Comparison of ENCODE assay signal across 8 mouse cellular contexts in genomic region chr13:14040186-14040585, GRCm38 (mm10). TPM values are rescaled to one million over a fixed set of nuclear protein-coding genes. Genes with fewer than 3 reads are reported as not detected.
DNase-seq lines count a peak whose midpoint lies in the region; ATAC-seq and TF ChIP-seq lines count a peak whose summit lies in the region.

No protein-coding gene starts in this region.

- H3K27me3 ChIP-seq in kidney, embryonic 16.5 days (ENCODE audit: insufficient read depth, low read length): no peaks in the 10 kb centered on the region
- H3K27me3 ChIP-seq in heart, embryonic 11.5 days (ENCODE audit: control insufficient read depth, insufficient read depth, low read length): no peaks in the 10 kb centered on the region
- no peaks in the 10 kb centered on the region for H3K27me3 ChIP-seq in liver, embryonic 13.5 days
- no peaks in the 10 kb centered on the region for H3K27me3 ChIP-seq in thymus, adult 2 months (ENCODE audit: control insufficient read depth, insufficient read depth, low read length)

- peak overlapping the region; percentile 88 for H3K4me2 ChIP-seq in kidney, embryonic 16.5 days (replicated peaks; ENCODE audit: low read depth, low read length)
- H3K4me2 ChIP-seq in heart, embryonic 11.5 days: peak overlapping the region; percentile 92
- H3K4me2 ChIP-seq in liver, embryonic 13.5 days: peak overlapping the region; percentile 94

- no peak for DNase-seq in kidney, postnatal 10 days
- peak; percentile 21 for DNase-seq in ZHBTc4 (ENCODE audit: low read depth, low spot score)
- no peak for DNase-seq in liver, embryonic 13.5 days
- no peak for DNase-seq in c-Kit-positive CD71-positive TER-119-positive erythroid progenitor cells, embryonic 14.5 days (ENCODE audit: low spot score)
- no peak for DNase-seq in right cerebral cortex, adult 2 months (ENCODE audit: low spot score in 2 of 2)
- no peak for DNase-seq in thymus, adult 2 months

- peak; percentile 33; the same call in 1 of the 2 replicates for ATAC-seq in kidney, embryonic 16.5 days (ENCODE audit: low FRiP score, low TSS enrichment)
- ATAC-seq in heart, embryonic 11.5 days (replicated peaks; ENCODE audit: insufficient number of reproducible peaks, low FRiP score, low TSS enrichment): no peak
- no peak for ATAC-seq in liver, embryonic 13.5 days (ENCODE audit: low read depth)

- H3K36me3 ChIP-seq in kidney, embryonic 16.5 days (ENCODE audit: insufficient read depth, low read length): no peaks in the 10 kb centered on the region
- H3K36me3 ChIP-seq in heart, embryonic 11.5 days (ENCODE audit: control insufficient read depth, insufficient read depth, low read length): no peaks in the 10 kb centered on the region; the same call in 1 of the 2 replicates
- peaks cover 6% of the 10 kb centered on the region; the same call in 1 of the 2 replicates for H3K36me3 ChIP-seq in liver, embryonic 13.5 days
- no peaks in the 10 kb centered on the region for H3K36me3 ChIP-seq in thymus, adult 2 months (ENCODE audit: control insufficient read depth, insufficient read depth, low read length)

- peak overlapping the region; percentile 70 for H3K4me3 ChIP-seq in kidney, embryonic 16.5 days (ENCODE audit: low read length)
- peak overlapping the region; percentile 76 for H3K4me3 ChIP-seq in heart, embryonic 11.5 days (ENCODE audit: low read depth, low read length)
- peak overlapping the region; percentile 80 for H3K4me3 ChIP-seq in liver, embryonic 13.5 days (replicated peaks)
- no peak overlapping the region for H3K4me3 ChIP-seq in thymus, adult 2 months (ENCODE audit: control insufficient read depth, insufficient read depth, low read length)

- TF ChIP-seq CTCF in thymus, adult 2 months (IDR thresholded peaks at IDR 0.05; ENCODE audit: borderline replicate concordance, control insufficient read depth, extremely low read depth, insufficient read depth, low read length, poor library complexity): no peak

- peak overlapping the region; percentile 87 for H3K9ac ChIP-seq in kidney, embryonic 16.5 days (replicated peaks; ENCODE audit: low read length)
- peak overlapping the region; percentile 95 for H3K9ac ChIP-seq in heart, embryonic 11.5 days (ENCODE audit: low read depth, low read length)
- peak overlapping the region; percentile 88 for H3K9ac ChIP-seq in liver, embryonic 13.5 days

- no peaks in the 10 kb centered on the region for H3K9me3 ChIP-seq in kidney, embryonic 16.5 days (ENCODE audit: low read length)
- no peaks in the 10 kb centered on the region for H3K9me3 ChIP-seq in heart, embryonic 11.5 days (replicated peaks; ENCODE audit: control insufficient read depth, low read length)
- H3K9me3 ChIP-seq in liver, embryonic 13.5 days (replicated peaks): no peaks in the 10 kb centered on the region

- no peak for TF ChIP-seq POLR2A in thymus, adult 2 months (IDR thresholded peaks at IDR 0.05; ENCODE audit: control insufficient read depth, extremely low read depth, insufficient read depth, low read length, poor library complexity)

- peaks cover 15% of the 10 kb centered on the region for H3K4me1 ChIP-seq in kidney, embryonic 16.5 days (ENCODE audit: insufficient read depth, low read length)
- H3K4me1 ChIP-seq in heart, embryonic 11.5 days (ENCODE audit: control insufficient read depth, insufficient read depth, low read length): peaks cover 6% of the 10 kb centered on the region; the same call in 1 of the 2 replicates
- peaks cover 44% of the 10 kb centered on the region for H3K4me1 ChIP-seq in liver, embryonic 13.5 days (replicated peaks)
- H3K4me1 ChIP-seq in thymus, adult 2 months (replicated peaks; ENCODE audit: control insufficient read depth, insufficient read depth, low read length): peaks cover 7% of the 10 kb centered on the region

- peak overlapping the region; percentile 96 for H3K27ac ChIP-seq in kidney, embryonic 16.5 days (ENCODE audit: low read length)
- peak overlapping the region; percentile 97 for H3K27ac ChIP-seq in heart, embryonic 11.5 days (ENCODE audit: low read depth, low read length)
- H3K27ac ChIP-seq in liver, embryonic 13.5 days: peak overlapping the region; percentile 96
- no peak overlapping the region for H3K27ac ChIP-seq in thymus, adult 2 months (ENCODE audit: control insufficient read depth, insufficient read depth, low read length)

- 6% methylated on average over 5 of the region's 5 CpGs for WGBS in kidney, embryonic 16.5 days
- 50% methylated on average over 5 of the region's 5 CpGs for WGBS in heart, embryonic 11.5 days (ENCODE audit: insufficient replicate concordance)
- WGBS in liver, embryonic 13.5 days (ENCODE audit: insufficient replicate concordance): 46% methylated on average over 5 of the region's 5 CpGs
- 45% methylated on average over 5 of the region's 5 CpGs for WGBS in thymus, adult 2 months

RNA-seq across cellular contexts. Expression of gene Tbce, which starts 0.7 kb away (rescaled TPM):
- 58.1 and 59.4 TPM in 2 replicates for polyA plus RNA-seq in kidney, embryonic 16.5 days (2015; fragmentation: Nextera tagmentation; extraction: Ambion mirVana)
- polyA plus RNA-seq in heart, embryonic 11.5 days (2014; fragmentation: Nextera tagmentation; extraction: Ambion mirVana): 41.7 and 42.9 TPM in 2 replicates
- polyA plus RNA-seq in liver, embryonic 13.5 days (2015; fragmentation: Nextera tagmentation; extraction: Ambion mirVana): 31.5 and 37.6 TPM in 2 replicates
- polyA plus RNA-seq in thymus, adult 2 months (2012; rRNA removed): 28.4 and 36.7 TPM in 2 replicates

RNA-seq across cellular contexts. Expression of gene Arid4b, which starts 22.8 kb away (rescaled TPM):
- 62.7 and 66.8 TPM in 2 replicates for polyA plus RNA-seq in kidney, embryonic 16.5 days (2015; fragmentation: Nextera tagmentation; extraction: Ambion mirVana)
- 42.7 and 53.2 TPM in 2 replicates for polyA plus RNA-seq in heart, embryonic 11.5 days (2014; fragmentation: Nextera tagmentation; extraction: Ambion mirVana)
- 17.8 and 20.0 TPM in 2 replicates for polyA plus RNA-seq in liver, embryonic 13.5 days (2015; fragmentation: Nextera tagmentation; extraction: Ambion mirVana)
- 10.2 and 10.3 TPM in 2 replicates for polyA plus RNA-seq in thymus, adult 2 months (2012; rRNA removed)

RNA-seq across cellular contexts. Expression of gene Ggps1, which starts 23.1 kb away (rescaled TPM):
- 51.6 and 52.2 TPM in 2 replicates for polyA plus RNA-seq in kidney, embryonic 16.5 days (2015; fragmentation: Nextera tagmentation; extraction: Ambion mirVana)
- polyA plus RNA-seq in heart, embryonic 11.5 days (2014; fragmentation: Nextera tagmentation; extraction: Ambion mirVana): 41.8 and 49.2 TPM in 2 replicates
- polyA plus RNA-seq in liver, embryonic 13.5 days (2015; fragmentation: Nextera tagmentation; extraction: Ambion mirVana): 13.4 and 18.2 TPM in 2 replicates
- 17.6 and 20.3 TPM in 2 replicates for polyA plus RNA-seq in thymus, adult 2 months (2012; rRNA removed)
